Mouse (Mus musculus): ENCODE data around the gene Rbfox1. TPM values are rescaled to one million over a fixed set of nuclear protein-coding genes. Genes with fewer than 3 reads are reported as not detected.

Gene Rbfox1
- total RNA-seq, 2 experiments from 2014 or later, result 264 to 278 TPM

GRCm38 (mm10) chr16:7365878-7366277, 1480.7 kb downstream of the Rbfox1 start:
- intact Hi-C loops (cut with DNase I), result no loop called here
- no peak for DNase-seq (ENCODE audit: extremely low spot score in 1 of 2, low spot score in 2 of 2)

DNA sequence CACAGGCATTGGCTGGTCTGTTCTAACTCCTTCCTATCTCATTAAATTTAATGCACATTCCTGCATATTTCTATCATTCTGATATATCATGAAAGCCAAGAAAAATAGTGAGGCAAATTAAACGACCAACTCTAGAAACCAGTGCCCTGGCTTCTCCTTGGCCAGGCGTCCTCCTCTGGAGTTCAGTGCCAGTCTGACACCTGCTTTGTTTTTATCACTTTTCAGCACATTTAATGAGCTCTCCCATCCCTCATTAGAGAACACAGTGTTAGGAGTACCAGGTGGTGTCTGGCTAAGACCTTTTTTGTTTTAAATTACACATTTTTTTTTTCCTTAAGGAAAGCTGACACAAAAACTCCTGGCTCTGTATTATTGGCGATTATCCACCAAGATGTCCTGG, 1489.0 kb downstream of the Rbfox1 start:
- no peak for DNase-seq (ENCODE audit: extremely low spot score in 1 of 2, low spot score in 2 of 2)
- intact Hi-C loops (cut with DNase I), result no loop called here

- intact Hi-C loops (cut with DNase I), result no loop called here
- DNase-seq (ENCODE audit: extremely low spot score in 1 of 2, low spot score in 2 of 2), result no peak
Observed at GRCm38 (mm10) chr16:7374674-7375073, 1489.5 kb downstream of the Rbfox1 start.

DNA sequence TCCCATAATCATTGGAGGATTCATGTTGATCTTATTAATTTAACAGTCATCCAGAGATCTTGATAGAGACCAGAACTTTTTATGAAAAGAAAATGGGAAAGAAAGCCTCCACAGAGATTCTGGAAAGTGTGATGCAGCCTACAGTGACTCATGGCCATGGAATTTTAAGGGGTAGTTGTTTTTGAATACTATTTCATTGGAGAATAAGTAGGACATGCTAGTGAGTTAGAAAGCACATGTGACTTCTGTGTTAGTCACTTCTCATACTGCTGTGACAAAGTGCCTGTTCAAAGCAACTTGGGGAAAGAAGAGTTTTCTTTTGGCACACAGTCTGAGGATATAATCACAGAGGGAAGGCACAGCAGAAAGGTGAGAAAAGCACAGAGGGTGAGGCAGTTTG, 1510.9 kb downstream of the Rbfox1 start:
- no peak for DNase-seq (ENCODE audit: extremely low spot score in 1 of 2, low spot score in 2 of 2)
- intact Hi-C loops (cut with DNase I), result no loop called here

- intact Hi-C loops (cut with DNase I), result no loop called here
- DNase-seq (ENCODE audit: extremely low spot score in 1 of 2, low spot score in 2 of 2), result no peak
Observed at GRCm38 (mm10) chr16:7404766-7405492, 1519.8 kb downstream of the Rbfox1 start.

- intact Hi-C loops (cut with DNase I), result no loop called here
- no peak for DNase-seq (ENCODE audit: extremely low spot score in 1 of 2, low spot score in 2 of 2)
Observed at GRCm38 (mm10) chr16:7407862-7408640, 1522.9 kb downstream of the Rbfox1 start.

DNA sequence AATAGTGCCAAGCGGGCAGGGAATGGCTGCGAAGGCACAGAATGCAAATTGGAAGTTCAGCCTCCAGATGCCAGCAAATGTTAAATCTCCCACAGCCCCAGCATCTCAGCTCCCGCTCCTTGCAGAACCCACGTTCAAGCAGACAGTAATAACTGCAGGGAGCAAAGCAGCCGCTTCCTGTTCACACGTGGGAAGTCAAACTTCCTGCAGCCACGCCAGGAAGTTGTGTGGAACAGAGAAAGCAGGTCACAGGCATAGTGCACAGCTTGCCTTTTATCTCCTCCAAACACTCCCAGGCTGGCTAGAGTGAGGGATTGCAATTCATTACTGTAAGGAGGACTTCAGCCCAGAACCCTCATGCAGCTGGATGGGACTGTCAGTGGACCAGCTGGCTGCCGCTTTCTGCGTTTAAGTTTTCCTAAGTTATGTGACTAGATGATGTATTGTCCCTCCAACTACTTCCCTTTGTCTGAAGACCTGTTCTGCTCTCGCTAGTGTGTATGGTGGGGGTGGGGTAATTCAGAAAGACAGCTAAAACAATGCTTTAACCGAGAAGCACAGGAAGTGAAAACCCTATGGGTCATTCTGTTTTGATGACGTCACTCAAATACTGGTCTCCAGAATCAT, 1534.6 kb downstream of the Rbfox1 start:
- intact Hi-C loops (cut with DNase I), result no loop called here

GRCm38 (mm10) chr16:7425386-7426089, 1540.4 kb downstream of the Rbfox1 start:
- intact Hi-C loops (cut with DNase I), result no loop called here
- no peak for DNase-seq (ENCODE audit: extremely low spot score in 1 of 2, low spot score in 2 of 2)

More for the DNA sequence above, 1534.6 kb downstream of the Rbfox1 start:
- DNase-seq (ENCODE audit: extremely low spot score in 1 of 2, low spot score in 2 of 2), result peak; percentile 38 to 72

DNA sequence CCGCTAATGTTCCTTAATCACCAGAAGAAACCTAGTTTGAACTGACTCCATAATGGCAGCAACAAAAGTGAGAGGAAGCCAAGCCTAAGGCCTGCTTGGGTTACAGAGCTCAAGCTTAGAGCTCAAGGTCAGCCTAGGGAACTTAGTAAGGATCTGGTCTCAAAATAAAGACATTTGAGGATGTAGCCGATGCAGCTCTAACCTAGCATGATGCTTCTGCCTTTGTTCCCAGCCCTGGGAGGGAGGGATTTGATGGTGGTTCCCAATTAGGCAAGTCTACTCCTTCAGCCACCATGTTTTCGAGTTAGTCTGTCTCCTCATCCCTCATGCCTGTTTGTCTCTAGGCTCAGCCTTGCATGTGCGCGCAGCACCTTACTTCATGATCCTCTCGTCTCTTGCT, 1548.1 kb downstream of the Rbfox1 start:
- DNase-seq (ENCODE audit: extremely low spot score in 1 of 2, low spot score in 2 of 2), result no peak
- intact Hi-C loops (cut with DNase I), result no loop called here

DNA sequence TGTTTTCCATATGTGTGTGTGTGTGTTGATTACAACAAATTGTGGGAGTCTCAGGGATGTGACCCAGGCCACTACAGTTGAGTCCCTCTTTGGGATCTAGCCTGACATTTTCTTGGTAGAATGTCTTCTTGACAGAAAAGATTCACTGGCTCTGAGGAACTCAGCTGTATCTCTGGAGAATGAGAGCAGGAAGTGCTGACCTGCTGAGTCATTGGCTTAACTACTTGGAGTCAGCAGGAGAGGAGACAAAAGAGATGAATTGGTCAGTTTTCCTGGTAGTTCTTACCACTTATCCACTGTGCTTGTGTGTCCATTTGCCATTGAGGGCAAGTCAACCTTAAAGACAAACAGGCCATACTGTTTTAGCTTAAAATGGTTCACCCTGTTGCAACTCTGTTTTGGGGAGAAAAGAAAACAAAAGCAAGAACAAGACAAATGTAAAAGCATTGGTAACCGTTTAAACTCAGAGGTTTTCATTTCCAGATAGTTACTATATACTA, 1561.7 kb downstream of the Rbfox1 start:
- no peak for DNase-seq (ENCODE audit: extremely low spot score in 1 of 2, low spot score in 2 of 2)
- intact Hi-C loops (cut with DNase I), result no loop called here

DNA sequence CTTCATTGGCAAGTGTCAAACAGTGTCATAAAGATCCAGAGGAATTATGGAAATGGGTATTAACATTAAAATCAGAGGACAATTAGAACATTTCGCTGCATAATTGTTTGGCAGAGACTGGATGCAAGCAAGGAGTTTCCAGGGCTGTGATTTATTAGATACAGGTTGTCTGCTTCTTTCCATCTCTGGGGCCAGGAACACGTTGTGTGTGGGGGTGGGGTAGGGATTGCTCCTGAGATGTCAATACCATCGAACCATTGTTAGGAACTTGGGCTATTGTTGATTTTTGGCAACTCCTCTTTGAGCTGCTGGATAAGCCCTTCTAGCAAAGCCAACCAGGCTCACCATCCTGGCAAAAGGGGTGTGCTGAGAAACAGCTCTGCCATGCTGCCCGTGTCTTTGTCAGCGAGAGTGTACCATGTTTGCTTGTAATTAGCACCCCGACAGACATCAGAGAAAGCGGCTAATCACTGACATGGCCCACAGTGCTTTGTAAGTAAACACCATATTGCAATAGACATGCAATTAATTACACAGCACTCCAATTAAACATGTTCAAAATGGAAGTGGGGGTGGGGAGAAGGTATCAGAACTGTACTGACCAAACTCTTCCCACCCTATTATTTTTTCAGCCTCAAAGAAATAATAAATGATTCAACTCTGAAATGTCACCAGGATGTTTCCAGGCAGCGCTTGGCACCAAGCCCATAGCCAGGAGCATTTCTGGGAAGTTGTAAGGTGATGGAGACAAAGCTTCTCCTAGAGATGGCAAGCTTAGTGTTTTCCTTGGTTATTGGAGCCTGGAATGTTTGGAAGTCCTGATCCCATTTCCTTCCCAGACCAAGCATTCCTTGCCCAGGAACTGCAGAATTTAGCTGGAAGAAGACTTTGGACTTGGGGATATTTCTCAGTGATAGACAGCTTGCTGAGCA, 1562.8 kb downstream of the Rbfox1 start:
- intact Hi-C loops (cut with DNase I), result no loop called here
- peak in 1 of 2 experiments; percentile 44 for DNase-seq (ENCODE audit: extremely low spot score in 1 of 2, low spot score in 2 of 2)

- intact Hi-C loops (cut with DNase I), result no loop called here
- DNase-seq (ENCODE audit: extremely low spot score in 1 of 2, low spot score in 2 of 2), result no peak
Observed at GRCm38 (mm10) chr16:7451193-7451592, 1566.0 kb downstream of the Rbfox1 start.

GRCm38 (mm10) chr16:7457571-7457970, 1572.4 kb downstream of the Rbfox1 start:
- intact Hi-C loops (cut with DNase I), result no loop called here
- no peak for DNase-seq (ENCODE audit: extremely low spot score in 1 of 2, low spot score in 2 of 2)

Measured in left cerebral cortex, postnatal 10 days (tissue).